Mouse (Mus musculus): Measurements from ENCODE around the gene Use1.

Gene Use1

GRCm38 (mm10) chr8:71403107-71403885 is 36.6 kb downstream of the Use1 start:
- DNase-seq, result peak; percentile 7

- peak; percentile 30 for DNase-seq
Observed at GRCm38 (mm10) chr8:71404011-71404410, 37.4 kb downstream of the Use1 start.

DNA sequence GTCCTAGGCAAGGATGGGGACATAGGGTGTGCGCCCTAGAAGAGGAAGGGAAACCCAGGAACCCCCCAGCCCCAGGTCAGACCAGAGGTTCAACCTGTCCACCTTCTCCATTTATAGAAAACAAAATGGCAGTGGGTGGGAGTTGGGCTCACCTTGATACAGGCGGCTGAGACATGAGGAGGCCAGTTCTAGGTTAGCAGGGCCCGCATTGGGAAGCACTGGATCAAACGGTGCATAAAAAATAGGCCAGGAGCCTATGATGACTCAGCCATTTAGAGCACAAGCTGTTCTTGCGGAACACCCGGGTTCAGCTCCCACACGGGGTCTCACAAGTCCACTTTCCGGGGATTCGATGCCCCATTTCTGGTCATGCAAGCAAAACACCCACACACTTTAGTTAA is 38.3 kb downstream of the Use1 start:
- peak; percentile 32 for DNase-seq

GRCm38 (mm10) chr8:71405401-71406098 is 38.9 kb downstream of the Use1 start, which contains the start of gene Ankle1:
Gene Ankle1, plus strand, starts transcription at chr8:71406010.
- peak; percentile 93 for DNase-seq

GRCm38 (mm10) chr8:71406099-71407015 is 39.7 kb downstream of the Use1 start:
- DNase-seq, result peak; percentile 55

- DNase-seq, result peak; percentile 23
Observed at GRCm38 (mm10) chr8:71407441-71407840, 40.8 kb downstream of the Use1 start.

GRCm38 (mm10) chr8:71408231-71408630 is 41.6 kb downstream of the Use1 start:
- DNase-seq, result no peak

DNA sequence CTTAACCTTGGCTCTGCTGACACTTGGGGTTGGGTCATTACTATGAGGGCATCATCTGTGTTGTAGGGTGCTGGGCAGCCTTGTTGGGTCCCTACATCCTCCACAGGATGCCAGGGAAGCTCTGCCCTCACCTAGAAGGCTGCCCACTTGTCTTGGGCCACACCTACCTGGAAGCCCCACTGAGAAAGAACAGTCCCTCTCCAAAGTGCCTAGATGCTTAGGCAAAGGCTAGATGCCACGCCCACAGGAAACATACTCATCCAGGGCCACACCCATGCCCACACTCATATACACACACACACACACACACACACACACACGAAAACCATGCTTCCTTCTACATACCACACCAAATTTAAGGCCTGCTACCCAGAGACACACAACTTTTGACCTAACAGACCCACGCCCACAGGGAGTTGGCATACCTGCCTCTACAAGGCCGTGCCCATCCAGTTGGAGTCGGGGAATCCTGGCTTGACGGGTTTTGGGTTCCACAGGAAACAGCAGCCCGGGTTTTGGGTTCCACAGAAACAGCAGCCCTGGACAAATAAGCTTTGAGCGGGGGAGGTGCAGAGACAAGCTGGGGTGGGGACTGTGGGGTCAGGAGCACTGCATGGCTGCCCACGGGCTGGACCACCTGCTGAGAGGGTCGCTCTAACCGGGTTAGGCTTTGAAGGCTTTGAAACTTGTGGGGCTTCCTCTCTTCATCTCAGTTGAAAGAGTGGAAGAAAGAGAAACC is 45.1 kb downstream of the Use1 start:
- no peak for DNase-seq
